Mouse (Mus musculus): ENCODE measurements around the gene Fibp. TPM values are rescaled to one million over a fixed set of nuclear protein-coding genes. Genes with fewer than 3 reads are reported as not detected.
A peak's percentile ranks its signal among the peaks of the same experiment; 100 is the strongest.

The Fibp gene
- polyA plus RNA-seq, 1 experiment from 2014 or later: 101 TPM

DNA sequence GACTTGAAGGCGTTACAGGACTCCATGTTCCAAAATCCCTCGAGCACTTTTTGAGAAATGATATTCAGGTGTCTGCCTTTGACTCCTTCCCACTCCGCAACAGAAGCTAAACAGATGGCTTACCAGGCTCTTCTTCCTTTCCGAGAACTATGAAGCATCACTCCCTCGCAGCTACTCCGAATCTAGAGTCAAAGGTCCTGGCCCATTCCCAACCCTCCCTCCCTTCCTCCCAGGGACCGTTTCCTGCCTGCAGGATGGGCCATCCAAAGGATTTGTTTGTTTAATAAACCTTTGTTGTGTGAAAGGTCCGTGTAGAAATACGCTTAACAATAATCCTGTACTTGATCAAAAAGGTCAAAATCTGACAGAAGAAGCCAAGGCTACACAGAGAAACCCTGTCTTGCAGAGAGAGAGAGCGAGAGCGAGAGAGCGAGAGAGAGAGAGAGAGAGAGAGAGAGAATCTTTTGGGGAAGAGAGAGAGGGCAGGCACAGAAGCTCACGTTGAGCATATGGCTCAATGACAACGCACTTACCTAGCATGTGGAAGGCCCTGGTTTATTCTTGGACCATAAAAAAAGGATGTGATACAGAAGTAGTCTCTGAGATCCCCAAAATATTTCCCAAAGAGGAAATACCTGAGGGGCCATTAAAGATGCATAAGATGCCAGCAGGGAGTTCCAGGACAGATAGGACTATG, 2.5 kb upstream of the Fibp start, which contains the start of gene Ccdc85b:
TSS of gene Ccdc85b (minus strand) at position 149 of the 697 bp plus-strand sequence.
- Histone ChIP-seq H3K9ac (ENCODE audit: low read length) (peak within 1 kb of the TSS; percentile 89), H3K4me2 (ENCODE audit: low read length) (peak within 1 kb of the TSS; percentile 97), H3K9me3 (ENCODE audit: control insufficient read depth, low read length) (no peaks in the 10 kb centered on the region), H3K27ac (replicated peaks in 1 of 2; ENCODE audit: control insufficient read depth in 1 of 2, insufficient read depth in 1 of 2, low read depth in 2 of 2, low read length in 2 of 2) (peak within 1 kb of the TSS; percentile 90 to 94), H3K4me3 (ENCODE audit: control insufficient read depth in 1 of 2, insufficient read depth in 1 of 2, low read depth in 1 of 2, low read length in 2 of 2) (peak within 1 kb of the TSS; percentile 69 to 92), H3K36me3 (ENCODE audit: control insufficient read depth, insufficient read depth, low read length) (peaks cover 28% of the 10 kb centered on the region), H3K27me3 (ENCODE audit: control insufficient read depth, insufficient read depth, low read length) (no peaks in the 10 kb centered on the region), H3K4me1 (ENCODE audit: control insufficient read depth in 2 of 2, insufficient read depth in 2 of 2, low read length in 2 of 2) (peaks cover 11 to 33% of the 10 kb centered on the region in 2 experiments)
- ATAC-seq (ENCODE audit: insufficient number of reproducible peaks, insufficient read depth, low FRiP score, low read depth): no peak
- WGBS: 15% methylated on average over 14 of the region's 14 CpGs

DNA sequence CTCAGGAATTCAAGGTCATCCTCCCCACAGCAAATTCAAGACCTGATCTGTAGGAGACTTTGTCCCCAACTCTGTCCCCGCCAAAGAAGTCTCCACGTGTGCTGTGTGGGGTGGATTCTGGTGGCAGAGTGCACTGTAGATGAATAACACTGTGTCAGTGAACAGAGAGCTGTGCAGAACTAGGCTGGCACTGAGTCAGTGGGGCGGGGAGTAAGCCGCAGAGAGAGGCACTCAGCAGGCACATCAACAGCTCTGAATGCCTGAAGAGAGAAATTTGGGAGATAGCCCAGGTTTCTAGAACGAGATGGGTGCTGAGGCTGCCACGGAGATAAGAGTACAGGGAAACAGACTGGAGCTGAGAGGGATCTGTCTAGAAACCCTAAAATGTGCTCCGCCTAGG, 1.4 kb upstream of the Fibp start:
- Histone ChIP-seq H3K9me3 (ENCODE audit: control insufficient read depth, low read length) (no peaks in the 10 kb centered on the region), H3K27me3 (ENCODE audit: control insufficient read depth, insufficient read depth, low read length) (no peaks in the 10 kb centered on the region), H3K4me2 (ENCODE audit: low read length) (no peak overlapping the region), H3K4me3 (ENCODE audit: control insufficient read depth in 1 of 2, insufficient read depth in 1 of 2, low read depth in 1 of 2, low read length in 2 of 2) (no peak overlapping the region), H3K27ac (replicated peaks in 1 of 2; ENCODE audit: control insufficient read depth in 1 of 2, insufficient read depth in 1 of 2, low read depth in 2 of 2, low read length in 2 of 2) (no peak overlapping the region), H3K4me1 (ENCODE audit: control insufficient read depth in 2 of 2, insufficient read depth in 2 of 2, low read length in 2 of 2) (peaks cover 11 to 35% of the 10 kb centered on the region in 2 experiments), H3K9ac (ENCODE audit: low read length) (no peak overlapping the region), H3K36me3 (ENCODE audit: control insufficient read depth, insufficient read depth, low read length) (peaks cover 32% of the 10 kb centered on the region)
- ATAC-seq (ENCODE audit: insufficient number of reproducible peaks, insufficient read depth, low FRiP score, low read depth): no peak
- WGBS: 53% methylated on average over 7 of the region's 7 CpGs

- WGBS: 23% methylated on average over 3 of the region's 3 CpGs
- peak overlapping the region; percentile 80 for H3K9ac ChIP-seq (ENCODE audit: low read length)
- H3K4me2 ChIP-seq (ENCODE audit: low read length): peak overlapping the region; percentile 80
- H3K27ac ChIP-seq (replicated peaks in 1 of 2; ENCODE audit: control insufficient read depth in 1 of 2, insufficient read depth in 1 of 2, low read depth in 2 of 2, low read length in 2 of 2): peak overlapping the region in 1 of 2 experiments; percentile 70; a peak in 1 of 4 replicates
- no peaks in the 10 kb centered on the region for H3K27me3 ChIP-seq (ENCODE audit: control insufficient read depth, insufficient read depth, low read length)
- peaks cover 32% of the 10 kb centered on the region for H3K36me3 ChIP-seq (ENCODE audit: control insufficient read depth, insufficient read depth, low read length)
- H3K9me3 ChIP-seq (ENCODE audit: control insufficient read depth, low read length): no peaks in the 10 kb centered on the region
- no peak for ATAC-seq (ENCODE audit: insufficient number of reproducible peaks, insufficient read depth, low FRiP score, low read depth)
- H3K4me3 ChIP-seq (ENCODE audit: control insufficient read depth in 1 of 2, insufficient read depth in 1 of 2, low read depth in 1 of 2, low read length in 2 of 2): peak overlapping the region in 1 of 2 experiments; percentile 75; a peak in 3 of 4 replicates
- H3K4me1 ChIP-seq (ENCODE audit: control insufficient read depth in 2 of 2, insufficient read depth in 2 of 2, low read length in 2 of 2): peaks cover 12 to 36% of the 10 kb centered on the region in 2 experiments
Observed at GRCm38 (mm10) chr19:5459896-5460295, 519 bp upstream of the Fibp start.

GRCm38 (mm10) chr19:5461411-5461810, 996 bp downstream of the Fibp start:
- no peak for ATAC-seq (ENCODE audit: insufficient number of reproducible peaks, insufficient read depth, low FRiP score, low read depth)
- Histone ChIP-seq H3K4me2 (ENCODE audit: low read length) (peak overlapping the region; percentile 80), H3K9ac (ENCODE audit: low read length) (peak overlapping the region; percentile 80), H3K9me3 (ENCODE audit: control insufficient read depth, low read length) (no peaks in the 10 kb centered on the region), H3K36me3 (ENCODE audit: control insufficient read depth, insufficient read depth, low read length) (peaks cover 46% of the 10 kb centered on the region), H3K27ac (replicated peaks in 1 of 2; ENCODE audit: control insufficient read depth in 1 of 2, insufficient read depth in 1 of 2, low read depth in 2 of 2, low read length in 2 of 2) (no peak overlapping the region), H3K4me1 (ENCODE audit: control insufficient read depth in 2 of 2, insufficient read depth in 2 of 2, low read length in 2 of 2) (peaks cover 6 to 21% of the 10 kb centered on the region in 2 experiments), H3K4me3 (ENCODE audit: control insufficient read depth in 1 of 2, insufficient read depth in 1 of 2, low read depth in 1 of 2, low read length in 2 of 2) (peak overlapping the region in 1 of 2 experiments; percentile 75; a peak in 2 of 4 replicates), H3K27me3 (ENCODE audit: control insufficient read depth, insufficient read depth, low read length) (no peaks in the 10 kb centered on the region)
- whole genome bisulfite sequencing: 86% methylated on average over 6 of the region's 6 CpGs

GRCm38 (mm10) chr19:5463212-5463611, 2.8 kb downstream of the Fibp start:
- Histone ChIP-seq H3K4me3 (ENCODE audit: control insufficient read depth in 1 of 2, insufficient read depth in 1 of 2, low read depth in 1 of 2, low read length in 2 of 2) (no peak overlapping the region), H3K9ac (ENCODE audit: low read length) (no peak overlapping the region), H3K9me3 (ENCODE audit: control insufficient read depth, low read length) (no peaks in the 10 kb centered on the region), H3K36me3 (ENCODE audit: control insufficient read depth, insufficient read depth, low read length) (peaks cover 63% of the 10 kb centered on the region), H3K4me1 (ENCODE audit: control insufficient read depth in 2 of 2, insufficient read depth in 2 of 2, low read length in 2 of 2) (peaks cover 4 to 17% of the 10 kb centered on the region in 2 experiments), H3K27me3 (ENCODE audit: control insufficient read depth, insufficient read depth, low read length) (no peaks in the 10 kb centered on the region), H3K4me2 (ENCODE audit: low read length) (no peak overlapping the region), H3K27ac (replicated peaks in 1 of 2; ENCODE audit: control insufficient read depth in 1 of 2, insufficient read depth in 1 of 2, low read depth in 2 of 2, low read length in 2 of 2) (no peak overlapping the region)
- 86% methylated on average over 9 of the region's 9 CpGs for WGBS
- no peak for ATAC-seq (ENCODE audit: insufficient number of reproducible peaks, insufficient read depth, low FRiP score, low read depth)

- H3K36me3 ChIP-seq (ENCODE audit: control insufficient read depth, insufficient read depth, low read length): peaks cover 63% of the 10 kb centered on the region
Observed at GRCm38 (mm10) chr19:5463791-5464562, 3.6 kb downstream of the Fibp start.

DNA sequence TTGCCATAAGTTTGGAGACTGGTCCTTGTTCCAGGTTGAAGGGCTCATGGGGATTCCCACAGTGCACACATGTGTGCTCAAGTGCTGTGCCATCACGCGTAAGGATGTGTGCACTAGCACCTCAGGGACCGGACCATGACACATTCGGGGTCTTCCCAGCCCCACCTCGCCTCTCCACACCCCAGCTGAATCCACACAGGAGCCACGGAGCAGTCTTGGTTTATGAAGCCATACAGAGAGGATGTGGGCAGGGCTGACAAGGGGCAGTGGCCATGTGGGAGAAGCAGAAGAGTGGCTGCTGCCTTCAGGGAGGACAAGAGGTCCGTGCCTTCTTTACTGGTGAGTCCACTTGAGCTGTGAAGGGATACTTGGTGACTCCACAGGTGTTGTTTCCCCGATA, 4.6 kb downstream of the Fibp start:
- Histone ChIP-seq H3K27me3 (ENCODE audit: control insufficient read depth, insufficient read depth, low read length) (no peaks in the 10 kb centered on the region), H3K4me1 (ENCODE audit: control insufficient read depth in 2 of 2, insufficient read depth in 2 of 2, low read length in 2 of 2) (peaks cover 4 to 13% of the 10 kb centered on the region in 2 experiments; a peak in 3 of 4 replicates), H3K27ac (replicated peaks in 1 of 2; ENCODE audit: control insufficient read depth in 1 of 2, insufficient read depth in 1 of 2, low read depth in 2 of 2, low read length in 2 of 2) (peak overlapping the region in 1 of 2 experiments; percentile 87; a peak in 1 of 4 replicates), H3K4me3 (ENCODE audit: control insufficient read depth in 1 of 2, insufficient read depth in 1 of 2, low read depth in 1 of 2, low read length in 2 of 2) (peak overlapping the region in 1 of 2 experiments; percentile 28; a peak in 1 of 4 replicates), H3K9me3 (ENCODE audit: control insufficient read depth, low read length) (no peaks in the 10 kb centered on the region), H3K9ac (ENCODE audit: low read length) (peak overlapping the region; percentile 70), H3K36me3 (ENCODE audit: control insufficient read depth, insufficient read depth, low read length) (peaks cover 63% of the 10 kb centered on the region), H3K4me2 (ENCODE audit: low read length) (peak overlapping the region; percentile 59)
- 92% methylated on average over 8 of the region's 8 CpGs for WGBS
- ATAC-seq (ENCODE audit: insufficient number of reproducible peaks, insufficient read depth, low FRiP score, low read depth): no peak

More at GRCm38 (mm10) chr19:5463791-5464562, 3.6 kb downstream of the Fibp start:
- 33% methylated on average over 15 of the region's 15 CpGs for WGBS
- peak overlapping the region; percentile 59 for H3K4me2 ChIP-seq (ENCODE audit: low read length)
- no peaks in the 10 kb centered on the region for H3K9me3 ChIP-seq (ENCODE audit: control insufficient read depth, low read length)
- peak overlapping the region; percentile 80 to 87 for H3K27ac ChIP-seq (replicated peaks in 1 of 2; ENCODE audit: control insufficient read depth in 1 of 2, insufficient read depth in 1 of 2, low read depth in 2 of 2, low read length in 2 of 2)
- H3K4me3 ChIP-seq (ENCODE audit: control insufficient read depth in 1 of 2, insufficient read depth in 1 of 2, low read depth in 1 of 2, low read length in 2 of 2): peak overlapping the region; percentile 28 to 35
- H3K4me1 ChIP-seq (ENCODE audit: control insufficient read depth in 2 of 2, insufficient read depth in 2 of 2, low read length in 2 of 2): peaks cover 4 to 16% of the 10 kb centered on the region in 2 experiments
- 0 out of 2 replicates have a peak, but pooled peaks have one; percentile 27 for ATAC-seq (ENCODE audit: insufficient number of reproducible peaks, insufficient read depth, low FRiP score, low read depth)
- peak overlapping the region; percentile 70 for H3K9ac ChIP-seq (ENCODE audit: low read length)
- H3K27me3 ChIP-seq (ENCODE audit: control insufficient read depth, insufficient read depth, low read length): no peaks in the 10 kb centered on the region

All from heart, embryonic 14.5 days (tissue).